Mouse (Mus musculus) embryonic facial prominence, embryonic 12.5 days (tissue): Measurements from ENCODE around the gene Rims1. TPM values are rescaled to one million over a fixed set of nuclear protein-coding genes. Genes with fewer than 3 reads are reported as not detected.

ENCODE experiments used
- ATAC-seq: fragments of 200-750 bp; cut with Nextera tagmentation; 2 replicates; pipeline ENCODE4 v1.8.0; 2017; ENCODE audit not compliant: insufficient number of reproducible peaks, insufficient read depth, low FRiP score, low TSS enrichment
- H3K27ac ChIP-seq: fragments of 300-500 bp; sonication (generic); 2 replicates; pipeline ENCODE4 v1.5.1; 2016; ENCODE audit warnings: mild to moderate bottlenecking
- H3K27me3 ChIP-seq: fragments of 300-500 bp; sonication (generic); 2 replicates; pipeline ENCODE4 v1.6.1; 2016; ENCODE audit warnings: mild to moderate bottlenecking, moderate library complexity
- H3K36me3 ChIP-seq: fragments of 300-500 bp; sonication (generic); 2 replicates; pipeline ENCODE4 v1.6.1; 2016; ENCODE audit warnings: mild to moderate bottlenecking
- H3K4me1 ChIP-seq: fragments of 300-500 bp; sonication (generic); 2 replicates; pipeline ENCODE4 v1.6.1; 2016
- H3K4me2 ChIP-seq: fragments of 300-500 bp; sonication (generic); replicated peaks from 2 replicates; pipeline ENCODE4 v1.6.1; 2016; ENCODE audit warnings: mild to moderate bottlenecking, moderate library complexity
- H3K4me3 ChIP-seq: fragments of 300-500 bp; sonication (generic); 2 replicates; pipeline ENCODE4 v1.5.1; 2016; ENCODE audit warnings: mild to moderate bottlenecking
- H3K9ac ChIP-seq: fragments of 300-500 bp; sonication (generic); 2 replicates; pipeline ENCODE4 v1.6.1; 2016; ENCODE audit warnings: mild to moderate bottlenecking, moderate library complexity
- H3K9me3 ChIP-seq: fragments of 300-500 bp; sonication (generic); 2 replicates; pipeline ENCODE4 v1.6.1; 2016; ENCODE audit warnings: mild to moderate bottlenecking, moderate library complexity
- WGBS: fragments of 180-500 bp; shearing (Covaris S2); methylation state at CpG from one replicate; pipeline ENCODE4 v1.1.7; 2016; 5-methylcytosine and 5-hydroxymethylcytosine counted together
- polyA plus RNA-seq: library from polyadenylated mRNA; unstranded; fragments of >200 nt; fragmentation: Nextera tagmentation; extraction: Ambion mirVana; gene quantifications from 2 replicates; pipeline ENCODE4 v1.2.1, GENCODE M21; 2016

The Rims1 gene
- polyA plus RNA-seq: 3.6 and 4.0 TPM in 2 replicates

DNA sequence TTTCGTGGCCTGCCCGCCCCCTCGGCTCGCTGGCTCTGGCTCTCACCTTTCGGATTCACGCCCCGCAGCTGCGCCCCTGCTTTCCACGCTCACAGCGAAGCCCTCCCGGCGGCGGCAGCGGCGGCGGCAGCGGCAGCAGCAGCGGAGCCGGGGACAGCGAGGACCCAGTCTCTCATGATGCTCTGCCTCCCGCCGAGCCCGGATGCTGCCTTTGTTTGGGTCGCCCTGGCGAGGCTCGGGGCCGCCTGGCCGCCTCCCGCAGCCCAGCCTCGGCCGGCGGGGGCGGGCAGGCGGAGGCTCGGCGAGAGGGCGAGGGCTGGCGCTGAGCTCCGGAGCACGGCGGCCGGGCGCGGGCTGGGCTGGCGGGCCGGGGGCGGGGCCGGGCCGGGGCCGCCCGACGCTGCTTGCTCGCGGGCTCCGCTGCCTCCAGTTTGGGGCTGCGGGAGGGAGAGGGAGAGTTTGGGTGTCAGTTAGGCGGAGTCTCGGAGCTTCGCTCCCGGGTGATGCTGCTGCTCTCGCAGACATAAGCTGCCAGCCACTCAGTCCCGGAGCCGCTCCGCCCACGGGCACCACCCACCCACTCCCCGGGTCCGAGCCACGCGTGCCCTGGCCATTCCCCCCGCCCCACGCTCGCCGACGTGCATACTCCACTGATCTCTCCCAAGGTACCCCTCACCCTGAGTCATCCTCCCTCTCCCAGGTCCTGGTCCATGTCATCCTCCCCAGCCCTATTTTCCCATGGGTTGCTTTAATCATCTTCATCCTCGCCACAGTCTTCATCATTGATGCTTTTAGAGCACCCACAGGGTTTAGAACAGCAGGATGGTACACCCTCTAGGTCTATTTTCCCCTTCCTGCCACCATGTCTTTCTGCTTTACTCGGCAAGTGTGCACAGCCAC, at the start of gene Rims1:
Gene Rims1, minus strand, starts transcription at position 269 of the 900 bp plus-strand sequence.
- Histone ChIP-seq H3K27me3 (peaks cover 11% of the 10 kb centered on the region), H3K9me3 (no peaks in the 10 kb centered on the region), H3K4me1 (peaks cover 5% of the 10 kb centered on the region), H3K4me2 (peak within 1 kb of the TSS; percentile 89), H3K9ac (peak within 1 kb of the TSS; percentile 76), H3K27ac (no peak within 1 kb of the TSS), H3K4me3 (peak within 1 kb of the TSS; percentile 67), H3K36me3 (no peaks in the 10 kb centered on the region)
- ATAC-seq: peak; percentile 93
- WGBS: under 1% methylated on average over 68 of the region's 76 CpGs

DNA sequence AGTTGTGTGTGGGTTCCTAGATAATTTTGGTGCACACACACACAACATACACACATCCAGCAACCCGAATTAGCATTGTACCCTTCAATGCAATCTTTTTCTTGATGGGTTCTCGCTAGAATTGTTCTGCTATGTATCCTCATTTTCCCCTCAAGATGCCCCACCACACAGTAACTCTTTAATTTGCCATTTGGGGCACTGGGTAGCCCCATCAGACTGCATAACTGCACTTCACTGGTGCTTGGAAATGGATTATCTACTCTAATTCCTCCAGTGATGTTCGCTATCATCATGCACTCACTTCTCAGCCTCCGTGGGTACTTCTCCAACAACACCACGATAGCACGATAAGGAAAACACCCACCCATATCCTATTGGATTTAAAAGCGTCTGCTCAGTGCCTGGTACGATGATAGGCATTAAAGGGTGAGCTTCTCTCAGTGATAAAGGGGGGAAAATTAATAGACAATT, 867 bp upstream of the Rims1 start:
- no peaks in the 10 kb centered on the region for H3K36me3 ChIP-seq
- H3K4me3 ChIP-seq: peak overlapping the region; percentile 67
- 26% methylated on average over 8 of the region's 8 CpGs for WGBS
- H3K27ac ChIP-seq: no peak overlapping the region
- H3K4me2 ChIP-seq: peak overlapping the region; percentile 89
- no peak for ATAC-seq
- peaks cover 11% of the 10 kb centered on the region for H3K27me3 ChIP-seq
- H3K4me1 ChIP-seq: peaks cover 5% of the 10 kb centered on the region
- no peak overlapping the region for H3K9ac ChIP-seq
- no peaks in the 10 kb centered on the region for H3K9me3 ChIP-seq

DNA sequence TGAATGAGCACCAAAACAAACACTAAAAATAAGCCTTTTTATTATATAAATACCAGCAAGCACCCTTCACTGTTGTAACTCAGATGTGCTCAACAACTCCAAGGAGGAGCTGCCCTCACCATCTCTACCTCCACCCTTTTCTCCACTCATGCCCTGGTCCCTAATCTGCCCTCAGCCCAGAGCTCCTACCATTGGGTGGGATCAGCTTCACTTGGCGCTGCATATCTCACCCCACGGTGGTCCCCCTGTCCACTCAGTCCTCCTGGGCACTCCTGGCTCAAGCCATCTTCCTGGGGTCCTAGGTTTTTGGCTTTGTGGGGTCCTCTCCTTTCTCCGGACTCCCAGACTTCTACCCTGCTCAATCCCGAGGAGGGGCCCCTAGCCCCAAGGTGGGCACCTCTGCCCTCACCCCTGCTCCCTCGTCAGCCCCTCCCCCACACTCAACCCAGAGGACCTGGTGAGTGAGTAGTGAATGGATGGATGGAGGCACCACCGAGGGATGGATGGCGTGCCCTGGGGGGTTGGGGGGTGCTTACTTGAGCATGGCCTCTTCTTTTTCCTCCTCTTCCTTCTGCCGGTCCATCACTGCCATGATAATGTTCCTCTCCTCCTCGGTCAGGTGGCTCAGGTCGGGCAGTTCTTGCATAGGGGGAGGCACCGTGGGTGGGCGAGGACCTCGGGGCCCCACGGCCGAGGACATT, 619 bp downstream of the Rims1 start:
- H3K9ac ChIP-seq: peak overlapping the region; percentile 76
- no peak overlapping the region for H3K27ac ChIP-seq
- WGBS: 6% methylated on average over 15 of the region's 15 CpGs
- peaks cover 11% of the 10 kb centered on the region for H3K27me3 ChIP-seq
- no peaks in the 10 kb centered on the region for H3K9me3 ChIP-seq
- peaks cover 5% of the 10 kb centered on the region for H3K4me1 ChIP-seq
- no peaks in the 10 kb centered on the region for H3K36me3 ChIP-seq
- H3K4me2 ChIP-seq: peak overlapping the region; percentile 89
- H3K4me3 ChIP-seq: peak overlapping the region; percentile 67
- peak; percentile 29 for ATAC-seq

DNA sequence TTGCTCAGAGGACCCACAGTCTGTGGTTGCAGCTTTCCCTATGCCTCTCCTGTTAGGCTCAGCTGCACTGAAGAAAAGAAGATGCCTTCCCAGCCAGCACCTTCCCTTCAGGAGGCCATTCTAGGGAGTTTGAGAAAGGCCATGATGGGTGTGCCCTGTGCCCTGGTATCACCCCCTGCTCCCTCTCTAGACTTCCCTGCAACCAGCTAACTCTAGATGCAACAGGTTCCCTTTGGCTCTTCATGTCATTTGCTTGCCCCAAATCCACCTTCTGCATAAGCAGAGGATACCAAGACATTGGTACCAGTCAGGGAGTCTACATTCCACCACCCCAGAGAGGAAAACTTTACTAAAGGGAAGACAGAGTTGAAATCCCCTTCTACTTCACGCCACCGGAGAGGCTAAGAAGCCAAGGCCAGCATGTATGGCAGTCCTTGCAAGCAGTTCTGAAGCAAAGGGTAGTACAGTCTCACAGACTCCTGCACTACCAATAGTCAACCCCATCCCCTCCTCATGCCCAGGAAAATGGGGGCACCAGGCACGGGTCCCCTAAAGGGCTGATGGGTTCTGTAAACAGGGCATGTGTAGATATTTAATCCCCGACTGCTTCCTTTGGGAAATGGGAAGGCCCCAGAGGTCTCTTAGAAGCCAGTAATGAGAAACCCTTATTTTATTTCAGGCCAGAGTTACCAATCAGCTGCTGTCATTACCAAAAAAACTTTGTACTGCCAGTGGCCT, 1.5 kb downstream of the Rims1 start:
- Histone ChIP-seq H3K9me3 (no peaks in the 10 kb centered on the region), H3K27ac (no peak overlapping the region), H3K4me2 (peak overlapping the region; percentile 89; the same call in 1 of the 2 replicates), H3K27me3 (peaks cover 11% of the 10 kb centered on the region), H3K36me3 (no peaks in the 10 kb centered on the region), H3K4me1 (peaks cover 5% of the 10 kb centered on the region), H3K9ac (no peak overlapping the region), H3K4me3 (no peak overlapping the region)
- no peak for ATAC-seq
- 61% methylated on average over 4 of the region's 4 CpGs for WGBS

DNA sequence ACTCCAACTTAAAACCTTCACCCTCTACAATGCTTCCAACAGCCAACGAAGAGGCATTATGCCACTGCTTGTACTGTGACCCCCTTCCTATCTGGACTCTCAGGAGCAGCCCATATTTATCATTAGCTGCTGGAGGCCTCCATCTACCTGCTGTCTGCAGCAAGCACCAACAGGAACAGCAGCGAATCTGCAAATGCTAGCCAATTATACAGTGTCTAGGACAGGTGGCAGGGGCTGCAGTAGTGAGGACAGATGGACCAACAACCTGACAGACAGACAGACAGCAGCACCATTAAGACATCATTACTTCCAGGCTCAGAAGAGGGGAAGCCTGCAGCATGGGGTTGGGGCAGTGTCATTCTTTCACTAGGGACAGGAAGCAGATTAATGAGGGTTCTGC, 2.3 kb downstream of the Rims1 start:
- H3K9ac ChIP-seq: no peak overlapping the region
- no peaks in the 10 kb centered on the region for H3K36me3 ChIP-seq
- no peak overlapping the region for H3K27ac ChIP-seq
- no peak overlapping the region for H3K4me2 ChIP-seq
- no peaks in the 10 kb centered on the region for H3K9me3 ChIP-seq
- peaks cover 11% of the 10 kb centered on the region for H3K27me3 ChIP-seq
- ATAC-seq: no peak
- 77% methylated on average over 2 of the region's 2 CpGs for WGBS
- peaks cover 5% of the 10 kb centered on the region for H3K4me1 ChIP-seq
- no peak overlapping the region for H3K4me3 ChIP-seq

DNA sequence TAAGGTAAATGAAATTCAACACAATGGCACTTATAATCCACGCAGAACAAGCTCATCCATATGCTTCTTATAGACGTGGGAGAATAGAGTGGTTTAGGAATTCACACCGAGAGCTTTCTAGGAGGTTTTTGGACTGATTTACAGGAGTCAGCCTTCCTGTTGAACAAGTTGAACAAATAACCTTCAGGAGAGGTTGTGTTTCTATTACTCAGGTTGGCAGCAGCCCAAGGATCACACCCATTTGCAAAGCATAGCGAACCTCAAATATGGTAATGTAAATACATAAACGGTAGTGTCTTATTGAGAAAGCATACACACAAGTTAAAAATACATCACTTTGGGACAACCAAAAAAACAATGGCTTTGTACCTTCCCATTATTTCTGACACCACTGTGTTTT, 5.5 kb downstream of the Rims1 start:
- ATAC-seq: no peak
- 76% methylated on average over 5 of the region's 5 CpGs for WGBS
- no peak overlapping the region for H3K27ac ChIP-seq

DNA sequence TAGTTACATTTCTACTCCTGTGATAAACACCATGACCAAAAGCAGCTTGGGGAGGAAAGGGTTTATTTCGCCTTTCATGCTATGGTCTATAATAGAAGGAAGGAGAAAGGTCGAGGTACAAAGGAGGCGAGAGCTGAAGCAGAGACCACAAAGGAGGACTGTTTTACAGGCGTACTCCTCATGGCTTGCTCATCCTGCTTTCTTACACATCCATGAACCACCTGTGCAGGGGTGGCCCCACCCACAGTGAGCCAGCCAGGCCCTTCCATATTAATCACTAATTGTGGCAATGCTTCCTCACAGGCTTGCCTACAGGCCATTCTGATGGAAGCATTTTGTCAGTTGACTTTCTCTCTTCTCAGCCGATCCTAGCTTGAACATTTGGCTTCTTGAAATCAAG, 8.7 kb downstream of the Rims1 start:
- ATAC-seq: no peak
- Histone ChIP-seq H3K4me2 (no peak overlapping the region), H3K27me3 (no peaks in the 10 kb centered on the region), H3K9me3 (no peaks in the 10 kb centered on the region), H3K4me3 (no peak overlapping the region), H3K4me1 (no peaks in the 10 kb centered on the region), H3K36me3 (no peaks in the 10 kb centered on the region), H3K27ac (no peak overlapping the region), H3K9ac (no peak overlapping the region)
- WGBS: 64% methylated on average over 5 of the region's 5 CpGs

More for the DNA sequence above, 5.5 kb downstream of the Rims1 start:
- Histone ChIP-seq H3K9ac (no peak overlapping the region), H3K36me3 (no peaks in the 10 kb centered on the region), H3K27me3 (peaks cover 4% of the 10 kb centered on the region), H3K4me3 (no peak overlapping the region), H3K4me1 (peaks cover 3% of the 10 kb centered on the region), H3K9me3 (no peaks in the 10 kb centered on the region), H3K4me2 (no peak overlapping the region)

DNA sequence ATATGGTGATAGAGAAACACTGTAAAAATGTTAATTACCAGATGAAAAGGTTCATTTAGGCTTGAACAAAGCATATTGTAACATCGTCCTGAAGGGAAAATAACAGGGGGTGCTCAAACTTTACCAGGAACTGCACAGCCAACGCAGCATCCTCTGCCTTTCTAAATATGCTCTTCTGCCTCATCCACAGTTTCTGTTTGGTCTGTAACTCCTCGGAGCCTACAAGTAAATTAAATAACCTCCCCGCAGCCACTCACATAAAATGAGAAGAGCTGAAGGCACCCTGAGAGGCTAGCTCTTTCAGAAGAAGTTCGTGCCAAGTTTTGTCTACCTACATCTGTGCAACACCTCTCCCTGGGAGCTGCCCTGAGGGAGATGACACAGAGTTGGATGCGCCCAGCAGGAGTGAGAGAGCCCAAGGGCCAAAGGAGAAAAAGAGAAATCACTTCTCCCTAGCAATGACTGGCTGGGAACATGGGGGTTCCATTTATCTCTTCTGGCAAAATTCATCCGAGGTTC, 16.3 kb downstream of the Rims1 start:
- Histone ChIP-seq H3K9ac (no peak overlapping the region), H3K4me2 (no peak overlapping the region), H3K4me3 (no peak overlapping the region), H3K27me3 (no peaks in the 10 kb centered on the region), H3K4me1 (no peaks in the 10 kb centered on the region), H3K27ac (no peak overlapping the region), H3K9me3 (no peaks in the 10 kb centered on the region), H3K36me3 (no peaks in the 10 kb centered on the region)
- ATAC-seq: no peak
- 19% methylated on average over 7 of the region's 7 CpGs for WGBS

DNA sequence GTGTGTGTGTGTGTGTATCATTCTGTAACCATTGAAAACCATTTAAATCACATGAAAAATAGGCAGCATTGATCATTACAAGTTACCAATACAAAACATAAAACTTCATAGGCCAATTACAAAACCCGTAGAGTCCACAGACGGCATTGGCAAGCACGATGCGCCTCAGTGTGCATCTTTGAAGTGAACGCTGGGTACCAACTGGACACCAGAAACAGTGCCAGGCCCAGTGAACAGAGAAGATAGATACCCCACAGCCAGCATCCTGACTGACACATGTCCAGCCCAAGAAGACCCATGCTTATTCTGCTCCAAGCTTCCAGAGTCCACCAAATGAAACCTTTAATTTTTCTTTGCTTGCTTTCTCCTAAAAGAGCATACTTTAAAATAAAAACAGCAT, 18.2 kb downstream of the Rims1 start:
- H3K27me3 ChIP-seq: no peaks in the 10 kb centered on the region
- H3K4me2 ChIP-seq: no peak overlapping the region
- no peak overlapping the region for H3K9ac ChIP-seq
- WGBS: 92% methylated on average over 5 of the region's 5 CpGs
- H3K36me3 ChIP-seq: no peaks in the 10 kb centered on the region
- H3K4me3 ChIP-seq: no peak overlapping the region
- H3K9me3 ChIP-seq: no peaks in the 10 kb centered on the region
- H3K27ac ChIP-seq: no peak overlapping the region
- H3K4me1 ChIP-seq: no peaks in the 10 kb centered on the region
- no peak for ATAC-seq

DNA sequence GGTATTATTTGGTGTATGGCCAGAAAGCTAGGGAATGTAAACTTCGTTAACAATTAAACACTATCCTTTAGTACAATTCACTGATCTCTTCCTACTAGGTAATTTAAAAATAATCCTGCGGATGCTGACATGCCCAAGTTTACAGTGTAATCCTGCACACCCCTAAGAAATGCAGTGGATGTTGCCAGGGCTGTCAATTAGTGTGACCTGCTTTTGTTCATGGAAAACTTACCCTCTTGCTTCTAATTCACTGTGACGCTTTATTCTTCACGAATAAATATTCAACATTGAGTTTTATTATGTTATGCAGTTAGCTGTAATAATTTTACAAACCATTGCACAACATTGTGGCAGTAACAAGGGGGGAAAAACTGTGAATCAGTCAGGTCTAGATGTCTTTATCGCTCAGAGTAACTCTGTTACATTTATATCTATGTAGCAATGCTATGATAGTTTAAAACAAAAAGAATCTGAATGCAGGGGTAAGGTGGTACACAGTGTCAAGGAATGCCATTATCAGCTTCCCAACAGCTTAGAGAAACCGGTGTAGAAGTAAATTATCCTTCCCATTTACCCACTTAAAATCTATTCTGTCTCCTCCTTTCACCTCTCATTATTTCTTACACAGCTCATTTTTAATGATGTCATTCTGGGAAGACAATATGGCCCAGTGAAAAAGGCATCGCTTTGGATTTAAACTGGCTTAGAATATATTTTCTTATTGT, 35.1 kb downstream of the Rims1 start:
- 81% methylated on average over 7 of the region's 7 CpGs for WGBS
- Histone ChIP-seq H3K27ac (no peak overlapping the region), H3K27me3 (no peaks in the 10 kb centered on the region), H3K4me3 (no peak overlapping the region), H3K36me3 (no peaks in the 10 kb centered on the region), H3K4me1 (no peaks in the 10 kb centered on the region), H3K9ac (no peak overlapping the region), H3K9me3 (no peaks in the 10 kb centered on the region), H3K4me2 (no peak overlapping the region)
- no peak for ATAC-seq

DNA sequence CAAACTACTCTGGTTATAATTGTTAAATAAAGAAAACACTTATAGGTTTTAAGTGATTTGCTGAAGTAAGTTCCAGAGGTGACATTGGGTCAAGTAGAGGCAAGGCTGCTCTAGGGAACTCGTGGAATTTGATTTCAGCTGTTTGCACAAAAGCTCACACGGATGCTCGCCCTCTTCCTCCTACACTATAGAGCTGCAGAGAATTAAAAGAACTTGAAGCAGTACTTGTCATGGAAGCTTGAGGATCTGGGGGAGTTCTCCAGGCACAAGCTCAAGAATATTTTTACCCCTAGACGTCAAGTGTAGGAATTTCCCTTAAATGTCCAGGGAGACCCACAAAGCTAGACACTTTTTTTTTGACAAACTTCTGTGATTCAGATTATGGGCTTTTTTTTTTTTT, 42.4 kb downstream of the Rims1 start:
- WGBS: 84% methylated on average over 4 of the region's 4 CpGs
- Histone ChIP-seq H3K9me3 (no peaks in the 10 kb centered on the region), H3K27ac (no peak overlapping the region), H3K27me3 (no peaks in the 10 kb centered on the region), H3K36me3 (no peaks in the 10 kb centered on the region), H3K9ac (no peak overlapping the region), H3K4me1 (no peaks in the 10 kb centered on the region), H3K4me2 (no peak overlapping the region), H3K4me3 (no peak overlapping the region)
- ATAC-seq: no peak
